In genomic region chr17:11076319-11076903, GRCm38 (mm10) we compare ENCODE assay signal across 10 mouse cellular contexts.
DNase-seq lines count a peak whose midpoint lies in the region; ATAC-seq lines count a peak whose summit lies in the region.
"Had no signal": no experiment of that assay in that cellular context is flagged by ENCODE, and none has a peak within 500 bp of the region (broad histone marks: within the 10 kb centered on the region; RNA-seq: fewer than 3 reads in every experiment).

No protein-coding gene starts in this region.

- ATAC-seq in hindbrain, embryonic 11.5 days (ENCODE audit: low FRiP score), result no peak
- ATAC-seq in midbrain, embryonic 11.5 days (ENCODE audit: low FRiP score), result peak; percentile 73; the same call in 1 of the 2 replicates

- H3K27me3 ChIP-seq in hindbrain, embryonic 11.5 days (ENCODE audit: control insufficient read depth, insufficient read depth, low read length), result no peaks in the 10 kb centered on the region
- no peaks in the 10 kb centered on the region for H3K27me3 ChIP-seq in midbrain, embryonic 11.5 days (ENCODE audit: control insufficient read depth, insufficient read depth, low read length)
- H3K27me3 ChIP-seq: lung, embryonic 15.5 days had no signal

- WGBS in hindbrain, embryonic 11.5 days, result 51% methylated on average over 6 of the region's 6 CpGs
- WGBS in midbrain, embryonic 11.5 days, result 33% methylated on average over 6 of the region's 6 CpGs

- no peaks in the 10 kb centered on the region for H3K9me3 ChIP-seq in hindbrain, embryonic 11.5 days (ENCODE audit: control insufficient read depth, low read length)
- H3K9me3 ChIP-seq in midbrain, embryonic 11.5 days (ENCODE audit: control insufficient read depth, low read length), result no peaks in the 10 kb centered on the region
- H3K9me3 ChIP-seq: lung, embryonic 15.5 days had no signal

- no peak overlapping the region for H3K27ac ChIP-seq in hindbrain, embryonic 11.5 days (ENCODE audit: low read depth, low read length)
- H3K27ac ChIP-seq in midbrain, embryonic 11.5 days (ENCODE audit: low read depth, low read length), result no peak overlapping the region
- H3K27ac ChIP-seq: lung, embryonic 15.5 days; stomach, postnatal 0 days had no signal

- H3K9ac ChIP-seq in hindbrain, embryonic 11.5 days (ENCODE audit: low read depth, low read length), result no peak overlapping the region
- no peak overlapping the region for H3K9ac ChIP-seq in midbrain, embryonic 11.5 days (ENCODE audit: low read length)
- H3K9ac ChIP-seq: lung, embryonic 15.5 days had no signal

- H3K4me3 ChIP-seq in hindbrain, embryonic 11.5 days (ENCODE audit: low read depth, low read length), result no peak overlapping the region
- no peak overlapping the region for H3K4me3 ChIP-seq in midbrain, embryonic 11.5 days (ENCODE audit: low read depth, low read length)
- H3K4me3 ChIP-seq: lung, embryonic 15.5 days had no signal

- no peak overlapping the region for H3K4me2 ChIP-seq in hindbrain, embryonic 11.5 days (replicated peaks; ENCODE audit: low read depth, low read length)
- H3K4me2 ChIP-seq in midbrain, embryonic 11.5 days, result no peak overlapping the region
- H3K4me2 ChIP-seq: lung, embryonic 15.5 days had no signal

- peak; percentile 60 for DNase-seq in layer of hippocampus, adult 11-12 months (ENCODE audit: low spot score)
- no peak for DNase-seq in layer of hippocampus, postnatal 25 days (ENCODE audit: extremely low spot score in 1 of 2, low spot score in 1 of 2)
- peak; percentile 64 for DNase-seq in hindbrain, embryonic 11.5 days (ENCODE audit: low spot score)
- peak; percentile 91 for DNase-seq in midbrain, embryonic 11.5 days (ENCODE audit: low spot score, missing footprints)
- peak; percentile 29 for DNase-seq in right cerebral cortex, postnatal 14 days
- DNase-seq in adipocyte (ENCODE audit: low spot score), result no peak
- no peak for DNase-seq in thymus, adult 18-20 months
- no peak for DNase-seq in kidney, adult 9 months

- no peaks in the 10 kb centered on the region; the same call in 1 of the 2 replicates for H3K4me1 ChIP-seq in hindbrain, embryonic 11.5 days (replicated peaks; ENCODE audit: control insufficient read depth, insufficient read depth, low read length)
- H3K4me1 ChIP-seq in midbrain, embryonic 11.5 days (ENCODE audit: control insufficient read depth, insufficient read depth, low read length), result peaks cover 8% of the 10 kb centered on the region; the same call in 1 of the 2 replicates
- H3K4me1 ChIP-seq: lung, embryonic 15.5 days had no signal

- H3K36me3 ChIP-seq in hindbrain, embryonic 11.5 days (ENCODE audit: control insufficient read depth, insufficient read depth, low read length), result no peaks in the 10 kb centered on the region
- H3K36me3 ChIP-seq in midbrain, embryonic 11.5 days (ENCODE audit: control insufficient read depth, insufficient read depth, low read length), result no peaks in the 10 kb centered on the region
- H3K36me3 ChIP-seq: lung, embryonic 15.5 days had no signal

Comparison
In these comparisons a context has a peak if more than half of its experiments do, and no peak if none do; other contexts are left out.
1. DNase-seq: peak in layer of hippocampus, adult 11-12 months (single experiment), hindbrain, embryonic 11.5 days (single experiment), midbrain, embryonic 11.5 days (single experiment) and right cerebral cortex, postnatal 14 days (single experiment); none in layer of hippocampus, postnatal 25 days (0 of 2), adipocyte (single experiment), thymus, adult 18-20 months (0 of 2) and kidney, adult 9 months (single experiment).